Mouse (Mus musculus) left cerebral cortex, adult 9 months (tissue): Measurements from ENCODE around the gene Rab5if.
A peak's percentile ranks its signal among the peaks of the same experiment; 100 is the strongest.
"Not testable (repeated sequence)": the region's sequence is repeated elsewhere in the genome, so short reads cannot be mapped to it uniquely, and the experiment has no call there.

Source experiments
- DNase-seq, 2 experiments: peaks; one replicate each; pipeline ENCODE4 v3.0.0; 2022; ENCODE audit warnings: low spot score in 2 of 2

Gene Rab5if

DNA sequence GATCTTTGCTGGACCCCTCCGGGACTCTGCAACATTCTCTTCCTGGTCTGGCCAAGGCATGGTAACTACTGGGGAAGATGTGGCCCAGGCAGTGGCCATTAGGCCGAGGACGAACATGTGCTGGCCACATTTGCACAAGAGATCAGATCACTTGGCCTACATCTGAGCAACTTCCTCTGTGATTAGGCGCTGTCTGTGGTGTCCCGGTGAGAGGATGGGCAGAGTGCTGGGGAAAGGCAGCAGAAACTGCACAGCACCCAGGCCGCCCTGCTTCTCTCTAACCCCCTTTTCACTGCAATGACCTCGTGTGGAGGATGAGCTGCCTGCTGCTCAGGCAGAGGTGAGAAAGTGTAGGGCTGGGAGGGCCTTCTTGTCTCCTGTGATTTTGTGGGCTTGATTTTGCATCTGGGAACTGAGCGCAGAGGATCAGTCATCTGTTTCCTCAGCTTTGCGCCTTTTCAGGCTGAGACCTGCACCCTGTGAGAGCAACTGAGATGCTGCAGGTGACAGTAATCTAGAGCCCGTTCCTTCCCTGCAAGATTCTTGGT is 23.2 kb downstream of the Rab5if start:
- DNase-seq, result no peak

DNA sequence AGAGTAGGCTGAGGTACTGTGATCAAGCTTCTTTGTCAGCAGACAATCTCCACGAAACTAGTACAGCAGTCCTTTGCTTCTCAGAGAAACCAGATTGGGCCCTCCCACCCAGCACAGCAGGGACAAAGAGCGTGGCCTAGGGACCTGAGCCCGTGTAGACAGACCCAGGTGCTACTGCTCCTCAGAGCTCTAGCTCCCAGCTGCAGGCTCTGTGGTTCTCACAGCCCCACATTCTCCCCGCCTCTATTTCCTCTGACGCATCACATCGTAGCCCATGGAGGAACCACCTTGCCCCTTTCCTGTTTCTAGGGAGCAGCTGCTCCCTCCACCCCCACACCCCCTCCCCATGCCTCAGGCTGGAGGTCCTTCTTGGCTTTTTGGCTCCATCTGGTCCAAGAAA is 24.1 kb downstream of the Rab5if start, which contains the start of gene Sla2:
Sla2 (minus strand) TSS at position 176 of the 400 bp plus-strand sequence.
- DNase-seq, result no peak

DNA sequence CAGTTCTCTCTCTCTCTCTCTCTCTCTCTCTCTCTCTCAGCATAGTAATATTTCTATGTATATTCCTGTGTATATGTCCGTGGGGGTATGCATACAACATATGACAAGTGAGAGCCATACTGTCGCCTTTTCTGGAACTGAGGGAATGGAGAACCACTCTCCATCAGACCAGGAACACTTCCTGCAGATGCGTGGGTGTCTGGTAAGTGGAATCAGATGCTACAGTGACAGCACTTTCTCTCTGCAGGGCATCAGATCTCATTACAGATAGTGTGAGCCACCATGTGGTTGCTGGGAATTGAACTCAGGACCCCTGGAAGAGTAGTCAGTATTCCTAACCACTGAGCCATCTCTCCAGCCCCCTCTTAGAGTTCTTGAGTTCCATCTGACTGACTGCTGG is 25.6 kb downstream of the Rab5if start:
- no peak for DNase-seq

DNA sequence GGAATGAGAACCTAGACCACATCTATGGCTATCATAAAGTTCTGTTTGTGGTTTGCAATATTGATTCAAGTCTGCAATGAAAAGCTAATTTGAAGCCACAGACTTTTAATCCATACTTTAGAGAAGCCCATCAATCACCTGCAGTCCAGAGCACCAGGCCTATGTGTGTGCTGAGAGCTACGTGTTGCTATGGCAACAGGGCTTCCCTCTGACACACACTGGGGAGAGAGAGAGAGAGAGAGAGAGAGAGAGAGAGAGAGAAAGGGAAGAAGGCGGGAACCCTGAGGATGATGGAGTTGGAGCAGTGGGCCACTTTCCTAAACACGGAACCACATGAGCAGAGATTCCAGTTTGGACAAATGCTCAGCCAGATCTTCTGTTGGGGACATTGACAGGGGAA is 29.3 kb downstream of the Rab5if start:
- DNase-seq, result no peak

DNA sequence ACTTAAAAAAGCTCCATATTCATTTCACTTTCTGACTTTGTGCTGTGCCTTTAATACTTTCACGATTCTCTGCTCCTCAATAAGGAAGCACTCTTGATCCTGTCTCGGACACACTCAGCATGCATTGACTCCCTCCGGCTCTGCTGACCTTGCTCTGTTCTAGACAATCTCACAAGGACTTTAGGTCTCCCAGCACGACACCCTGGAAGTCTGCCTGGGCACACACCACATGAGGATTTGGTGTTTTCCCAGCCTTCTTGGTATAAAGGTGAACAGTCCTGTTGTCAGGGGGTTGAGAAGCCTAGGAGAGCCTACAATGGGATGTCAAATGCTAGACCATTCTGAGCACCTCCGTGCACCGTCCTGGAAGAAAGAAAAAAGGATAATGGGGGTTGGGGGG is 29.9 kb downstream of the Rab5if start:
- DNase-seq, result no peak

DNA sequence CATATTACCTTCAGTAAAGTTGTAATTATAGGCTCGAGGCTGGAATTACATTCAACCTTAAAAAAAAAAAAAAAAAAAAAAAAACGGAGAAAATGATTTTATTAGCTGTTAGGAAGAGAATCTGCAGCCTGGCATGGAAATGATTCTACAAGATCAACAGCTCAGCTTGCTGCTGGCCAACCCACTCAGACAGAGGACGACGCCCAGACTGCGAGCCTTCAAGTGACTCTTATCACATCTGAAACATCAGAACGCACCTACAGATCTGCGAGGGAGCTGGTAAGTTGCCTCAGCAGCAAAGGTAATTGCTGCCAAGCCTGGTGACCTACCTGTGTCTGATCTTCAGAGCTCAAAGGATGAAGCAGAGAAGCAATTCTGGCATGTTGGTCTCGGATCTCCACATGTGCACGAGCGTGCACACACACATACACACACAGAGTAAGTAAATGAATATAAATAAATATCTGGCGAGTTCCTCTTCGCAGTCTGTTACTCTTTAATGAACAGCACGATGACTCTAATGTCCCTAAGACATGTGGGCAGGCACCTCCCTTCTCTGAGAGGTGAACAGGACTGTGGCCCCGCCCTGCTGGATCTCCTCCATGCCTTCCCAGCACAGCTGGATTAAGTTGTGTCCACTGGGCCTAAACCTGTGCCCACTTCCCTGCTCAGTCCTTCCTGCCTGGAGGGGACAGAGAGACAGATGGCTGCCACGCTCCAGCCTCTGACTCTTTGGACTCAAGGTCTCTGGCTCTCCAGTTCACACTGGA is 31.8 kb downstream of the Rab5if start:
- DNase-seq, result no peak

DNA sequence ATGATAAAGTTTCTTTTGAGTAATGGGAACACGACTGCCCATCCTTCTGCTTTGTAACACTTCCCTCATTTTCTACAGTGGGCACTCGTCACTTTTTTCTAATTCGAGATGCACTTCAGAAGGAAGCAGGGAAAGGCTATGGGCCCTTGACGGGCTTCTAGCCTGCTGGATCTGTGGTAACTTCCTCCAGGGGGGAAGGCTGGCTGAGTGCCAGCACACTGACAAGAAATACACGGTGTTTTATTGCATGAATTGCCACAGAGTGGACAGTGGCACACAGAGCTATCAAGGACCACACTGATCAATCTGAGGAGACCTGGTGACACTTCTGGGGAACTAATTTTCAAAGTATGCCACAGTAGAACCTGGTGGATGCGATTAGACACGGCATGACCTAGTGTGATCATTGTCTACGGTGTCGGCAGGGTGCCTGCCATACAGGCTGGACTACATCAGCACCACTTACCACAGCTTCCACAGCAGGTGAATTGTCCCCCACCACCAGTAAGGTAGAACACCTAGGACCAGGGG is 33.5 kb downstream of the Rab5if start:
- no peak for DNase-seq

DNA sequence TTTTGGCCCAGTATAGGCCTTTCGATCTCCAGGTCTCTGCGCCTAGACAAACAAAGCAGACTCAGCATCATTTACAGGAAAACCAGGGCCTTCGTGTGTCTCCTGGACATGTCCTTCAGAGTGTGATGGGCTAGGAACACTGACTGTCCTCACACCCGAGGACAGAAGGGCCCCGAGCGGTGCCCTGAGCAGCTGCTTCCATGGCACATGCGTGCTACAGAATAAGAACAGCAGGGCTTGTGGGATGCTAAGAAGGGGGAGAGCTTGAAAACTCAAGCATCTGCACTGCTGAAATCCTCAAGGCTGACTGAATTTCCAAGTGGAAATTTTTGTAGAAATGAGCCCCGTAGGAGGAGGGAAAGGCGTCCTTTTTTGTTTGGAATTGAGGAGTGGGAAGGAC is 34.1 kb downstream of the Rab5if start:
- DNase-seq, result peak in 1 of 2 experiments; percentile 44

DNA sequence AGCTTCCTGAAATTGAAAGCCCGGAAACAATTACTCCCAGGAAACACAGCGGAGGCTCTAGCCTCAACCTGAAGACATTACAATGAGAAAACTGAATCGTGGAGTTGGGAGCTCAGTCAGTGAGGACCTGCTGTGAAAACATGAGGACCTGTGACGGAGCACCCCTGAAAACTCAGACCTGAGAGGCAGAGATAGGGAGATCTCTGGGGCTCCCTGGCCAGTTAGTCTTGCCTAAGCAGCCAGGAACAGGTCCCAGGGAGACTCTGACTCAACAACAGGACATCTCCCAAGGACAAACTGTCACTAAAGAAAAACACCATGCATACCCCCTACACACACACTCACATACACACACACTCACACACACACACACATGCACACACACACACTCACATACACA is 35.4 kb downstream of the Rab5if start:
- DNase-seq, result no peak

DNA sequence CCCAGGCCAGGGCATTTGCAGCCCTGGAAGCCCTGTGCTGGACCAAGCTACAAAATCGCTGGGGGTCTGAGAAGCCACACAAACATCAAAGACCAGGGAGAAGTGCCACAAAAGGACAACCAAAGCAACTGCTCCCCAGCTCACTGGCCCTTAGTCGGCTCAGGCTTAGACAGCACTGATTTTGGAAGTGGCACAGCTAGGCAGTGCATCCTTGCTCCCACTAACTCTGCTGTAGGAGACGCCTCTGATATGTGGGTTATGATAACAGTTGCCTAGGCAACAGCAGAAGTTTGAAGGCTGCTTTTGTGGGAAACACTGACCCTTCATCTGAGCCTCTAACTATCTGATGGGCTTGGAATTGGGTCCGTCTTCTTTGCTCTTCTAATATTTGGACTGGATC is 36.3 kb downstream of the Rab5if start:
- DNase-seq, result no peak

DNA sequence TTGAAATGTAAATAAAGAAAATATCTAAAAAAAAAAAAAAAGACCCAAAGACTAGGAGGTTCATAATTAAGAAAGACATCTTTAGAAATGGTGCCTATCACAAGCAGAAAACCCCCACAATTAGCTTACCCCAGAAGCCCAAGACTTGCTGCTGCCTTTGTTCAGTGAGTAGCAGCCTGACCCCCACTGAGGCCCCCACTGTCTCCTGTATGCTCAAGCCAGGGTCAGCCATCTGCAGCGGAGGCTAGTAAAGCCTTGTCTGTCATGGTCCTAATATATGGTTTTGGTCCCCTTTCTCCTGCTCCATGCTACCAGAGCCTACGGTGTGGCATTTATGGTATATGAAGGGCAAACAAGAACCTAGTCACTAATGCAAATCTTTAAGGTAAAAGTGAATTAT is 38.4 kb downstream of the Rab5if start:
- DNase-seq, result no peak

DNA sequence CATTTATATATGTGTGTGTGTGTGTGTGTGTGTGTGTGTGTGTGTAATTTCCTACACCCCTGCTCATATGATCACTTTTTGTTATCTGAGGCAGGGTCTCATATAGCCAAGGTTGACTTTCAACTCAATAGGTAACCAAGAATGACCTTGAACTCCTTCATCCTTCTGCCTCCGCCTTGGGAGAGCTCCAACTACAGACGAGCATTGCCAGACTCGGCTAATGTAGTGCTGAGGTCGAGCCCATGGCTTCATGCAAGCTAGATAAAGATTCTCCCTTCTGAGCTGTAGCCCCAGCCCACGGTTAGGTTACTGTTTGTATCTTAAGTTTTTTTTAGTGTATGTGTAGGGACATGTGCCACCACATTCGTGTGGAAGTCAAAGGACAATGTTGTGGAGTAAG is 39.0 kb downstream of the Rab5if start:
- no peak for DNase-seq

DNA sequence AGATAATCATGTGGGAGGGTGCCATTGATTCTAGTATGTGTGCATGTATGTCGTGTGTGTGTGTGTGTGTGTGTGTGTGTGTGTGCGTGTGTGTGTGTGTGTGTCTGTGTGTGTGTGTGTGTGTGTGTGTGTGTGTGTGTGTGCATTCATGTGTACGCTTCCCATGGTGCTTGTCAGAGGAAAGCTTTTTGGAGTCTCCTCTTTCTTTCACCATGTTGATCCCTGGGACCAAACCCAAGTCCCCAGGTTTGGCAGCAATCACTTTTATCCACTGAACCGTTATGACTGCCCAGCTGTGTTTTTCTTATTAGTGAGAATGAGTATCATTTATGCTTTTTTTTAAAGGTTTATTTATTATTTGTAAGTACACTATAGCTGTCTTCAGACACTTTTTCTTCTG is 39.5 kb downstream of the Rab5if start:
- DNase-seq, result not testable (repeated sequence)

DNA sequence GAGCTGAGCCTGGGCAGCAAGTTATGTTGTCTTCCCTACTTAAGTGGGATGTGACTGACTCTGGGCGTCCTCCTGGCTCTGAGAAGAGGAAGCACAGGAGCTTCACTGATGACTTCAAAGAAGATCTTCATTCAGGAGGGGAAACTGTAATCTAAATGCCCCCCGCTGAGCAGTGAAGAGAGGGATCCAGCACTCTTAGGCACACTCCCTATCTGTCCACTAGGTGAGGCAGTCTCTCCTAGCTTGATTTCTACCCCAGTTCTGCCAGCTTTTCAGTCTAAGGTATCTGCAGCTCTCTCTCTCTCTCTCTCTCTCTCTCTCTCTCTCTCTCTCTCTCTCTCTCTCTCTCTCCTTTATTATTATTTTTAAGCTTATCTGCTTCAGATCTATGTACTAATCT is 40.4 kb downstream of the Rab5if start:
- DNase-seq, result no peak

DNA sequence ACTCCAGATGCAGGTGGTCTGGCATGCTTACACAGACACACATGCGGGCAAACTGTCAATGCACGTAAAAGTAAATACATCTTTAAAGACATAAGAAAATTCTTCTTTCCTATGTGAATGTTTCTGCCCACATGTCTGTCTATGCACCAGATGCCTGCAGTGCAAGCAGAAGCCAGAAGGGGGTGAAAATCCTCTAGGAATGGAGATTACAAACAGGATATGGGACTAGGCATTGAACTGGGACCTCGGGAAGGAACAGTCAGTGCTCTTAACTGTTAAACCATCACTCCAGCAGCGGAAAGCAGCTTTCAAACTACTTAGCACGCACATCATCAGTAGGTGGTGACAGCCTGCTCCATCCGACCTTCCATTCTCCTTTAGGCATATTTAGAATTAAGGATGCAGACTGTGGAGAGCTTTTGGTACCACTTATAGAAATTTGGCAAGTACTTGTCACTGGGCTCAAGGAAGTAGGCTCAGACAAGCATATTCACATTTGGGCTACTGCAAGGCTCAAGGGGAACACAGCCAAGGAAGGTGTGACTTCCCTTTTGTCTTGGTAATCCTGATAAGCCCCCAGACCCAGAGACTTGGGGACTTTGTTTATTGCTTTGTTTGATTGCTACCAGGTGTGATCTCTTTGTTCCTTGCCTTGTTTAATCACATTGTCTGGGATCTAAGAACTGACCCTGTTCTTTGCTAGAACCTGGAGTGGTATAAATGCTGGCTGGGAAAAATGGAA is 42.2 kb downstream of the Rab5if start:
- DNase-seq, result peak in 1 of 2 experiments; percentile 85

DNA sequence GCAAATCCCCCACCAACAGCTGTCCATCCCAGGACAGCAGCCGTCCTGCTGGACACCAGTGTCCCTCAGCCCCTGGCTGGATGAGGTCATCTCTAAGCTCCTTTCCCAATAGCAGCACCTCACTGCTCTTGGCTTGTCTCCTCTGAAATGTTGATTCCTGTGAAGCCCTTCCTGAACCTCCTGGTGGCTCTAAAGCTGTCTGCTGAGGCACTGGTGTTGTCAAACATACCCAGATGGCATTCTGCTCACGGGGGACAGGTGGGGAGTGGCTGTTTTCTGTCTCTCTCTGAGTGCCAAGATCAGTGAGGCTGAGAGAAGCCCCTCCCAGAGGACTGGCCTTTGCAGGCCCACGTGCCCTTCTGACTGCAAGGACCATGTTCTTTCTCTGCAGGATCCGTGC is 43.0 kb downstream of the Rab5if start:
- not testable (repeated sequence) for DNase-seq

DNA sequence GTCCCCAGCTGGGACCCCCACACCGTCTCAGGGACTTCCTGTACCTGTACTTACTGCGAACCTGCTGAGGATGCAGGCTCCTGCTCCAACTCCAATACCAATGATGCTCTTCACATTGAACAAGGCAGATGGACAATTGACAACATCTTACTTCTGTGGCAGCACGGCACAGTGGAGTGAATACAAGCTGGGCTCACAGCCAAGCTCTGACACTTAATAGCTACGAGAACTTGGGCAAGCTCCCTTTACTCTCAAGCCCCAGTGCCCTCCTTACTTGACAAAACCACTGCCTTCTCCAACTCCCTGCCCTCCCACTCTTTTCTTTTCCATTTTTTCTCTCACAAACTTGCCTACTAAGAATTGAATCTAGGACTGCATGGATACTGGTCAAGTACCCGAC is 50.3 kb downstream of the Rab5if start:
- no peak for DNase-seq

DNA sequence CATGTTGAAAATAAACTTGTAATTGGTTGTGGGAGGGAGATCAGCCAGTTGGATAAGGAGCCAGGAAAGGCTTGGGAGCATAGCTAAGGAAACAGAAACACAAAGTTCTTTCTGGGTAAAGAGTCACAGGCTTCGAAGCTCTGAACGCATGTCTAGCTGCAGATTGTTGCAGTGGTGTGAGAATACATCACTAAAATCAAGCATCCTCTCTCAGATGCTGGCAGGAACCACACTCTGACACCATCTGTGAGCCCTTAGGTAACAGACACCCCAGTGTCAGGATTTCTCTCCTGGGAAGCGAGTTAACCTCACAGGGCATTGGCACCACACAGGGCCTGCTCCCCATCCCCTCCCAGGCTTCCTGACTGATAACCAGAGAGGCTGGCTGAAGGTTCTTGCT is 52.6 kb downstream of the Rab5if start:
- no peak for DNase-seq

DNA sequence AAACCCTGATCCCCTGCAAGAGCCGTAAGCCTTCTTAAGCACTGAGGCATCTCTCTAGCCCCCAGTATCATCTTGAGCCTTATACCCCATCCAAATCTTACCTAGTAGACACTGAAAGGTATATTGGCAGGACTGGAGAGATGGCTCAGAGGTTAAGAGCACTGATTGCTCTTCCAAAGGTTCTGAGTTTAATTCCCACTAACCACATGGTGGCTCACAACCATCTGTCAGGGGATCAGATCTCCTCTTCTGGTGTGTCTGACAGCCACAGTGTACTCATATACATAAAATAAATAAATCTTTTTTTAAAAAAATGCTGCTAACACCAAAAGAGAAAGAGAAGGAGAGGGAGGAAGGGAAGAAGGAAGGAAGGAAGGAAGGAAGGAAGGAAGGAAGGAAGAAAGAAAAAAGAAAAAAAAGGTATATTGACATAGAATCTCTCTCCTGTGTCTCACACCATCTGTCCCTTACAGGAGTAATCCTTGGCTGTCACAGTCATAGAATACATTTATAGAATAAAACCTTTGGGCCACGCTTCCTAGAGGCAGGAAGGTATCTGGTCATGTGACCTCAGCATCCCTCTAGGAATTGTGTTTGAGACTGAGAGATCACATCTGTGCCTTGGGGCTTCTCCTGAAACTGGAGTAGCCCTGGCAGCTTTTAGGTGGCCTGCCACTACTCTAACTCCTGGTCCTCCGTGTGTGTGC is 53.6 kb downstream of the Rab5if start:
- no peak for DNase-seq

DNA sequence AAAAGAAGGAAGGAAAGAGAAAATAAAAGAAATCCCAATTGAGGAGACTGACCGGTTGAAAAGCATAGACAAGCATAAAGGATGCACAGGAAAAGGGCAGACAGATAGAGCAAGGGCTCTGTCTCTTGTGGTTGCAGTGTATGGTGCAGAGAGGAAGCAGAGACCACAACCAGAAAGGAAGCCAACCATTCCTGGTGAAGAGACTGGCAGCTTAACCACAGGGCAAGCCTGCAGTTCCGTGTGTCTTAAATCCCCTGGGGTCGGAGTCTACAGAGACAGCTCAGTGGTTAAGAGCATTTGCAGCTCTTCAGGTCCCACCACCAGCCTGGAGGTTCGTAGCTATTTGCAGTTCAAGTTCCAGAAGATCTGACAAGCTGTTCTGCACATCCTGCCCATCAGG is 55.6 kb downstream of the Rab5if start:
- DNase-seq, result no peak

DNA sequence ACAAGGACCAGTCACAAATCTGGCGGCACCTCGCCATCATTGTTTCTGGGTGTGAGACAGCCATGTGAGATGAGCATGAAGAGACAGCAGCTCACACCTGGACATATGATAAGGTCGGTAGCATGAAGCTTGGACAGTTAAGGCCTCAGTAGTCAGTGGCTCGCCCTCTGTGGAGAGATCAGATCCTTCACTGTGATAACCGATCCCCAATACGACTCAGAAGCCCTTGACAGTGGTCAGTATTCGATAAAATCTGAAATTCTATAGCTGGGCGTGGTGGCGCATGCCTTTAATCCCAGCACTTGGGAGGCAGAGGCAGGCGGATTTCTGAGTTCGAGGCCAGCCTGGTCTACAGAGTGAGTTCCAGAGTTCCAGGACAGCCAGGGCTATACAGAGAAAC is 56.3 kb downstream of the Rab5if start:
- not testable (repeated sequence) for DNase-seq

DNA sequence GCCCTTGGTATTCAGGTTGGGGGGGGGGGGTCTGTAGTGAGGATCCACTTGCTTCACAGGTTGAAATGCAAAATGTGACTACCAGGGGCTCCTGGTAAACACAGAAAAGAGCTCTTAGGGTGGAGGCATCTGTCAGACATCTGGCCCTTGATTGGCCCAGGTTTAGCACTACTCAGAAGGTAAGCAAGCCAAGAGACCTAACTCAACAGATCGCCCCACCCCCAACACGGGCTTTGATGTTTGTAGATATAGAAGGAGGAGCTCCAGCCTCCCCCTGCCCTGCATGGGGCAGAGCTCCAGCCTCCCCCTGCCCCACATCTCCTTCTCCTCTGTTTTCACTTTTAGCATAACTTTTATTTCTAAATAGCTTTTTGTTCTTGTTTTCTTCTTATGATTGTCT is 56.9 kb downstream of the Rab5if start:
- DNase-seq, result no peak
